Mouse (Mus musculus): Measurements from ENCODE around the gene Zmym4.

The Zmym4 gene

DNA sequence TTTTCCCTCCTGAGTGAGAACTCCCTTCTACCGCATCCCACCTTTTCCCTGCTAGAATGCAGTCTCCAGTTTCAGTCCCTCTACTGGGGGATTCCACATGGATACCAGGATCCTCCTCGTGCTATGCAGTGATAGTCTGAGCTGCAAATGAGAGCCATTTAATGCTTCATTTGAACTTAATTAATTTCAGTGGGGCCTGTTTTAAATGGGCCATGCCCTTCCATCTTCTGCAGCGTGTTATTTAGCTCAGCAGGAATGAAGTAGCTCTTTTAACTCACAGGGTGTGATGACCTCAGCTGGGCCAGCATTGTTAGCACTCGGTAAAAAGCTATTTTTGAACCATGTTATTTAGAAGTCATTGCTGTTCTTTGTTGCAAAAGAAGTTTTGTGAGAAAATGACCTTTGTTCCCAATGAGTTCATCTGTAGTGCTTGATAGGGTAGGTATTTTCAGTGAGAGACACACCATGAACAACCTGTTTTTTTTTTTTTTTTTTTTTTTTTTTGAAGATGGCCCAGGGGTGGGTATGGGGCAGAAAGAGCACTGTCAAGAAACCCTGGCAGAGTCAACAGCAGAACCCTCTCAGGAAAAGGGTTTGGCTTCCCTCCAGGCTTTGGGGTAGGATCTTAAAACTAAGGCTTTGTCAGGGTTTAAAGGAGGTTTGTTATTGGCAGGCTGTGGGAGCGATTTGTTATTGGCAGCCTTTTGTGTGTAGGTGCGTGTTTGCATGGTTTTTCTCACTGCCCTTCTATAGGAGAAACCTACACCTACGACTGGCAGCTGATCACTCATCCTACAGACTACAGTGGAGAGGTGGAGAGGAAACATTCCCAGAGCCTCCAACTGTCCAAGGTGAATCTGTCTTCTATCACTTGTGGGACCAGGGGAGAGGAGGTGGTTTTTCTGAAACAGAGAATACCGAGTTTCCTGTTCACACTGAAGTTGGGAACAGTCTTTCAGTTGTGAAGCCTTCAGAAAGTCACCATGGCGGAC lies 144.7 kb downstream of the Zmym4 start:
- no peak for DNase-seq (ENCODE audit: low read depth, low spot score)

DNA sequence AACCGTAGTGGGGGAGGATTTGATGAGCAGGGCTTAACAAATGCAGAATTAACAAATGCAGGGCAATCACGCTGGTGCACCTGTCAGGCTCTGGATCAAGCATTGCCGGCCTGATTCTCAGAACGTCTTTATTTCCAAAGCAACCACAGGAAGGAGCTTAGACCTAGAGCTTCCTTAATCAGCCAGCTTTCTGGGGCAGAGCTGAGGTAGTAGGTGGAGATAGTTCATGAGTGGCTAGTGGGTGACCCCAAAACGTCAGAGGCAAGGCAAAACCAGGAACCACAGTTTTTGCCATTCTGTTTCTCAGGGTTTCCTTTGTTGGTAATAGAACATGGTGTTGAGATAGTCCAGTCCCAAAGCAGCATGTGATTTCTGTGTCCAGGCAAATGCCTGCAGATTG lies 153.1 kb downstream of the Zmym4 start:
- DNase-seq (ENCODE audit: low read depth, low spot score): no peak

DNA sequence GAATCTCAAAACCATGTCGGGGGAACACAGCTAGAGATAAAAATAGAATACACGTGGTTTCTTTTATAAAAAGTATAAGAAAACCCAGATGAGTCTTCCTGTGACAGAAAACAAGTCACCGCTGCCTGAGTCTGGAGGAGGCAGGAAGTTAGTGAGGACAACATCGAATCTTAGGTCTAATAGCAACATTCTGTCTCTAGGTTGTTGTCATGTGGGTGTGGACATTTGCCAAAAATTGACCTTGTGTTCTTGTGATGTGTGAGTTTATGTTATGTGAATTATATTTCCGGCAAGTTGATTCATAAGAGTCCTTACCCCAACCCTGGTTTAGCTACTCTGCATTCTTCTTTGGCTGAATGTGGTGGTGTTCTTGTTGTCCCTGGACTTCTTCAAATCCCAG lies 154.7 kb downstream of the Zmym4 start:
- DNase-seq (ENCODE audit: low read depth, low spot score): no peak
